Mouse (Mus musculus): ENCODE measurements around the gene 2310034C09Rik.
"Not testable (repeated sequence)": the region's sequence is repeated elsewhere in the genome, so short reads cannot be mapped to it uniquely, and the experiment has no call there.

2310034C09Rik gene

GRCm38 (mm10) chr16:88758547-88758946 lies at the start of gene 2310034C09Rik:
TSS of gene 2310034C09Rik (plus strand) at chr16:88758847.
- not testable (repeated sequence) for DNase-seq (ENCODE audit: low read depth)

DNA sequence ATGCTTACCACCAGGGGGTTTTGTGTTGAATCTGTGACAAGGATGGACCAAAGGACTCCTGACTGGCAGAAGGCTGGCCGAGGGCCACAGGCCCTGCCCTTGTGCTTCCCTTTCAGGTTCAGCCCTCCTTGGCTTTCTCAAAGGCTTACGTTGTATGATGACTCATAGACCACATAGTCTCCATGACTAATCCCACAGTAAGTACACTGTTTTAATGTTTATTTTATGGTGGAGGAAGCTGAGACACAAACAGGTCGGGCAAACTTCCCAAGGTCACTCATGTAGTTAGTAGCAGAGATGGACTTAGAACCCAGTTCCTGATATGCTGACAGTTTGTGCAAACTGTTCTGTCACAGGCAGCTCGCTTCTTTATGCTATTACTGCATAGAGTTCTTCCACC lies 47.9 kb upstream of the 2310034C09Rik start:
- no peak for DNase-seq (ENCODE audit: low read depth)

DNA sequence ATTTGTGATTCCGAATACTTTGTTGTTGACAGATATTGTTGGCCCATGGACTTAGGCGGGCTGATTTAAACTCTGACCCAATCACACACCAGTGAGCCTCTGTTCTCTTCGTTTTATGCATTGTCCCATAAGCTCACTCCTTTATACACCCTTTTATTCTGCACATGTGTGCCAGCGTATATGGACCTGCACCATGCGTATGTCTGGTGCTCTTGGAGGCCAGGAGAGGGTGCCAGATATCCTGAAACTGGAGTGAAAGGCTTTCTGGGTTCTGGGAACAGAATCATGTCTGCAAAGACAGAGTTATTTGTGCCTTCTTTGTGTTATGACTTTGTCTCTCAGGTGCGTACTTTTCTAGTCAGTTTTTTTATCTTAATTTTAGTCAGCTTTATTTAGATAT lies 47.4 kb upstream of the 2310034C09Rik start:
- DNase-seq (ENCODE audit: low read depth) = no peak

DNA sequence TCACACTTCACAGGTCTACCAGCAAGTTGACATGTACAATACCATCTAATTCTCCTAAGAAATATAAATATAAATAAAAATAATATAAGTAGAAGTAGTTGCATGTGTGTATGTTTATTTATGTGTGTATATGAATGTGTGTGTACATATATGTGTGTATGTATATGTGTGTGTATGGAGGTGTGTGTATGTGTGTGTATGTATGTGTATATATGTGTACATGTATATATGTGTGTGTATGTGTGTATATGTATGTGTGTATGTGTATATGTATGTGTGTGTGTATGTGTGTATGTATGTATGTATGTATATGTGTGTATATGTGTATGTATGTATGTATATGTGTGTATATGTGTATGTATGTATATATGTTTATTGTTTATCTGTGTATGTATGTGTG lies 42.1 kb upstream of the 2310034C09Rik start:
- DNase-seq (ENCODE audit: low read depth) = no peak

DNA sequence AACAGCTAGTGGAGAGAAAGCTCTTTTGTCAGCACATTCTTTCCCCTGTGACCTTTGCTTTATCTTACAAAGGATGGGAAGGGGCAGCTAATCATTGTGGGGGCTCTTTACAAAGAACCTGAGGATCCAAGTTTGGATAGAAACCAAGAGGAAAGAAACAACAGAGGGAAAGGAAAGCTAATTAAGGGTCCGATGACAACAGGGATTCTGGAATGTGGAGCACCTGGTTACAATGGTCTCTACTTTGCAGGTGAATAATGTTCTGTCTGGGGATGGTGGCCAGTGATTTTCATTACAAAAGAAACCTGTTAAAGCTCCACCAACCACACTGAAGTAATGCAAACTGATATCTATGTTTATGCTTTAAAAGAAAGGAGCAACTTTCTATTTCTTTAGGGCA lies 38.6 kb upstream of the 2310034C09Rik start:
- no peak for DNase-seq (ENCODE audit: low read depth)

DNA sequence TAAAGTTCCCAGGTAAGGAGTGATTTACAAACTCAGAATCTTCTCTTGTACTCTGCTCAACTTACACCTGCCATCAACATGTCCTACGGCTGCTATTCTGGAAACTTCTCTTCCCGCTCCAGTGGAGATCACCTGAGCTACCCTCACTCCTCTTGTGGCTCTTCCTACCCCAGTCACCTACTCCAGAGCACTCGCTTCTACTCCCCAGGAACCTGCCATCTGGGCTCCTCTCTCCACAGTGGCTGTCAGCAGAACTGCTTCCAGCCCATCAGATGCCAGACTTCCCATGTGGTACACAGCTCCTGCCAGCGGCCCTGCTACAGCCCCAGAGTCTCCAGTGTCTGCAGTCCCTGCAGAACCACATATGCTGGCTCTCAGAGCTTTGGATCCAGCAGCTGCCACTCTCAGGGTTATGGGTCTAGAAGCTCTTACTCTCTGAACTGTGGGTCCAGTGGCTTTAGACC lies 29.8 kb upstream of the 2310034C09Rik start, which contains the start of gene Krtap13-1:
Gene Krtap13-1 (plus strand): TSS at position 51 of the 464 bp plus-strand sequence.
- no peak for DNase-seq (ENCODE audit: low read depth)

- DNase-seq (ENCODE audit: low read depth) = no peak
Observed at GRCm38 (mm10) chr16:88735391-88735790, 23.3 kb upstream of the 2310034C09Rik start.

DNA sequence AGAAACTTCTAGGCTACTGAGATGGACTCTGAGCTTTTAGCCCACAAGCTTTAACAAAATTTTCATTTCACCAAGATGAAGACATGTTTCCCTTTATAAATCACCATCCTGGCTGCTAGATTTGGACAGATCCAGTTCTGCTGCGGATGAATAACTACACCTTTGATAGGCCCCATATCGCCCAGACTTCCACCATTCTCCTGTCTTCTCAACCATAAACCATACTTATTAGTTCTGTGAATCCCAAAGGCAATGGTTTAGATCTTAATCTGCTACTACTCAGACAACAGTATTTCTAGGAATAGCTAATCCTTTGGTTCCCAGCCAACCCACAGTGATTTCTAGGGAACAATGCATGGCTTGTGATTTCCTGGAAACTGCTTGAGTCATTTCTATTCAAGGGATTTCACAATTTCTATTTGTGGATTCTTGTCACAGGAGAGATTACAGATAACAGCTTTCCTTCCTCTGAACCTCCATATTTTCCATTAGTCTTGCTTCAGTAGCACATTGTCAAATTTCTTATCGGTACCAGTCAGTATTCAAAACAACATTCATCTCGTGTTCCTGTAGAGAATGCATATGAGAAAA lies 13.8 kb upstream of the 2310034C09Rik start:
- DNase-seq (ENCODE audit: low read depth) = no peak

GRCm38 (mm10) chr16:88747943-88748342 lies 10.7 kb upstream of the 2310034C09Rik start:
- DNase-seq (ENCODE audit: low read depth) = no peak

- not testable (repeated sequence) for DNase-seq (ENCODE audit: low read depth)
Observed at GRCm38 (mm10) chr16:88751535-88751934, 7.1 kb upstream of the 2310034C09Rik start, which contains the start of gene Krtap13. TSS of gene Krtap13 (minus strand) at chr16:88751635.

- DNase-seq (ENCODE audit: low read depth) = no peak
Observed at GRCm38 (mm10) chr16:88774106-88774505, 15.5 kb downstream of the 2310034C09Rik start, which contains the start of gene 2310057N15Rik. TSS of gene 2310057N15Rik (minus strand) at chr16:88774206.

GRCm38 (mm10) chr16:88777596-88777995 lies 18.9 kb downstream of the 2310034C09Rik start, which contains the start of gene Gm5965:
TSS of gene Gm5965 (plus strand) at chr16:88777896.
- no peak for DNase-seq (ENCODE audit: low read depth)

- DNase-seq (ENCODE audit: low read depth) = no peak
Observed at GRCm38 (mm10) chr16:88786786-88787185, 28.1 kb downstream of the 2310034C09Rik start.
